Mouse (Mus musculus) MEL (cell line): ENCODE measurements around the gene D630036H23Rik. TPM values are rescaled to one million over a fixed set of nuclear protein-coding genes. Genes with fewer than 3 reads are reported as not detected.

Experiments
- DNase-seq: peaks from one replicate; pipeline ENCODE4 v3.0.0; 2011; ENCODE audit warnings: low read depth, low spot score
- H3K27ac ChIP-seq: 2 replicates; pipeline ENCODE4 v1.5.1; 2012; ENCODE audit warnings: low read depth, mild to moderate bottlenecking, control low read depth, low read length, moderate library complexity; ENCODE audit not compliant: control insufficient read depth
- H3K27me3 ChIP-seq, 2 experiments: fragments of 150-350 bp in 1 of 2; sonication (generic) in 1 of 2; 2 replicates each; pipeline ENCODE4 v1.6.1; 2012; ENCODE audit warnings: low read length in 2 of 2, mild to moderate bottlenecking in 2 of 2, improper control_type of control experiment in 1 of 2, moderate library complexity in 1 of 2; ENCODE audit not compliant: insufficient read depth in 2 of 2, control insufficient read depth in 1 of 2
- H3K36me3 ChIP-seq, 2 experiments: 2 replicates each; pipeline ENCODE4 v1.6.1; 2012 to 2014; ENCODE audit warnings: low read length in 2 of 2, improper control_type of control experiment in 1 of 2, inconsistent platforms in 1 of 2, mild to moderate bottlenecking in 1 of 2; ENCODE audit not compliant: insufficient read depth in 2 of 2, control insufficient read depth in 1 of 2
- H3K4me1 ChIP-seq, 2 experiments: fragments of 150-350 bp in 1 of 2; sonication (generic) in 1 of 2; 2 replicates each; pipeline ENCODE4 v1.6.1; 2012; ENCODE audit warnings: low read length in 2 of 2, improper control_type of control experiment in 1 of 2, mild to moderate bottlenecking in 1 of 2; ENCODE audit not compliant: insufficient read depth in 2 of 2, control insufficient read depth in 1 of 2
- H3K4me3 ChIP-seq, 2 experiments: fragments of 150-350 bp in 1 of 2; sonication (generic) in 1 of 2; 2 replicates each; pipeline ENCODE4 v1.5.1; 2012; ENCODE audit warnings: low read depth in 2 of 2, low read length in 2 of 2, mild to moderate bottlenecking in 2 of 2, moderate library complexity in 2 of 2, control low read depth in 1 of 2, improper control_type of control experiment in 1 of 2; ENCODE audit not compliant: control insufficient read depth in 1 of 2, insufficient read depth in 1 of 2
- H3K79me2 ChIP-seq: 2 replicates; pipeline ENCODE4 v1.6.1; 2012; ENCODE audit warnings: mild to moderate bottlenecking, low read length, moderate library complexity; ENCODE audit not compliant: control insufficient read depth, poor library complexity, insufficient read depth
- H3K9ac ChIP-seq: 2 replicates; pipeline ENCODE4 v1.6.1; 2012; ENCODE audit warnings: low read depth, mild to moderate bottlenecking, control low read depth, low read length, moderate library complexity; ENCODE audit not compliant: control insufficient read depth, poor library complexity, severe bottlenecking
- H3K9me3 ChIP-seq: fragments of 150-350 bp; sonication (generic); replicated peaks from 2 replicates; pipeline ENCODE4 v1.6.1; 2012; ENCODE audit warnings: mild to moderate bottlenecking, low read length, improper control_type of control experiment, moderate library complexity; ENCODE audit not compliant: insufficient read depth
- E2F4 ChIP-seq: IDR thresholded peaks from 2 replicates; pipeline ENCODE4 v1.6.1; 2011; ENCODE audit warnings: low read depth, low read length, improper control_type of control experiment, borderline replicate concordance
- EP300 ChIP-seq, 2 experiments: IDR thresholded peaks; 2 replicates each; pipeline ENCODE4 v1.6.1; 2011; ENCODE audit warnings: improper control_type of control experiment in 2 of 2, low read length in 2 of 2, low read depth in 1 of 2, mild to moderate bottlenecking in 1 of 2
- ETS1 ChIP-seq: IDR thresholded peaks from 2 replicates; pipeline ENCODE4 v1.6.1; 2012; ENCODE audit warnings: low read depth, mild to moderate bottlenecking, inconsistent platforms, low read length, improper control_type of control experiment, moderate library complexity
- HCFC1 ChIP-seq: IDR thresholded peaks from 2 replicates; pipeline ENCODE4 v1.6.1; 2012; ENCODE audit warnings: low read depth, mild to moderate bottlenecking, inconsistent platforms, low read length, improper control_type of control experiment, moderate library complexity
- JUND ChIP-seq: IDR thresholded peaks from 2 replicates; pipeline ENCODE4 v1.6.1; 2011; ENCODE audit warnings: low read depth, mild to moderate bottlenecking, improper control_type of control experiment, low read length
- MAFK ChIP-seq: IDR thresholded peaks from 2 replicates; pipeline ENCODE4 v1.6.1; 2011; ENCODE audit warnings: low read depth, mild to moderate bottlenecking, low read length, improper control_type of control experiment, borderline replicate concordance
- MAX ChIP-seq: IDR thresholded peaks from 2 replicates; pipeline ENCODE4 v1.6.1; 2011; ENCODE audit warnings: low read length, improper control_type of control experiment
- MAZ ChIP-seq: IDR thresholded peaks from 2 replicates; pipeline ENCODE4 v1.6.1; 2012; ENCODE audit warnings: low read depth, mild to moderate bottlenecking, inconsistent platforms, low read length, improper control_type of control experiment
- MXI1 ChIP-seq: IDR thresholded peaks from 2 replicates; pipeline ENCODE4 v1.6.1; 2011; ENCODE audit warnings: mild to moderate bottlenecking, low read depth, low read length, improper control_type of control experiment
- MYB ChIP-seq: IDR thresholded peaks from 2 replicates; pipeline ENCODE4 v1.6.1; 2011; ENCODE audit warnings: mild to moderate bottlenecking, low read depth, low read length, improper control_type of control experiment
- NELFE ChIP-seq: IDR thresholded peaks from 2 replicates; pipeline ENCODE4 v1.6.1; 2011; ENCODE audit warnings: low read depth, low read length, improper control_type of control experiment
- NRF1 ChIP-seq: IDR thresholded peaks from 2 replicates; pipeline ENCODE4 v1.6.1; 2014; ENCODE audit warnings: low read depth, mild to moderate bottlenecking, inconsistent platforms, low read length, improper control_type of control experiment, moderate library complexity; ENCODE audit not compliant: poor library complexity, insufficient read depth, severe bottlenecking
- POLR2A ChIP-seq, 2 experiments: IDR thresholded peaks; 2 replicates each; pipeline ENCODE4 v1.6.1; 2011 to 2012; ENCODE audit warnings: low read length in 2 of 2, mild to moderate bottlenecking in 2 of 2, control low read depth in 1 of 2, improper control_type of control experiment in 1 of 2, low read depth in 1 of 2, moderate library complexity in 1 of 2; ENCODE audit not compliant: control insufficient read depth in 1 of 2, insufficient read depth in 1 of 2, poor library complexity in 1 of 2
- RAD21 ChIP-seq: IDR thresholded peaks from 2 replicates; pipeline ENCODE4 v1.6.1; 2011; ENCODE audit warnings: mild to moderate bottlenecking, low read depth, low read length, improper control_type of control experiment
- RCOR1 ChIP-seq: IDR thresholded peaks from 2 replicates; pipeline ENCODE4 v1.6.1; 2012; ENCODE audit warnings: low read depth, mild to moderate bottlenecking, inconsistent platforms, low read length, improper control_type of control experiment
- SIN3A ChIP-seq: IDR thresholded peaks from 2 replicates; pipeline ENCODE4 v1.6.1; 2012; ENCODE audit warnings: low read length, improper control_type of control experiment, inconsistent platforms
- SMC3 ChIP-seq: IDR thresholded peaks from 2 replicates; pipeline ENCODE4 v1.6.1; 2011; ENCODE audit warnings: low read depth, low read length, improper control_type of control experiment
- UBTF ChIP-seq: IDR thresholded peaks from 2 replicates; pipeline ENCODE4 v1.6.1; 2012; ENCODE audit warnings: low read depth, mild to moderate bottlenecking, inconsistent platforms, low read length, improper control_type of control experiment, moderate library complexity, borderline replicate concordance; ENCODE audit not compliant: insufficient read depth
- USF1 ChIP-seq: IDR thresholded peaks from 2 replicates; pipeline ENCODE4 v1.6.1; 2014; ENCODE audit warnings: low read depth, mild to moderate bottlenecking, inconsistent platforms, low read length, improper control_type of control experiment, moderate library complexity
- ZC3H11A ChIP-seq: IDR thresholded peaks from 2 replicates; pipeline ENCODE4 v1.6.1; 2012; ENCODE audit warnings: low read depth, mild to moderate bottlenecking, inconsistent platforms, low read length, improper control_type of control experiment
- ZMIZ1 ChIP-seq: IDR thresholded peaks from 2 replicates; pipeline ENCODE4 v1.6.1; 2012; ENCODE audit warnings: low read depth, mild to moderate bottlenecking, inconsistent platforms, low read length, improper control_type of control experiment, moderate library complexity
- polyA plus RNA-seq, 2 experiments: library from polyadenylated mRNA; stranded (reverse) in 1 of 2; unstranded in 1 of 2; fragments of >175 nt in 1 of 2; fragments of >200 nt in 1 of 2; gene quantifications; 2 replicates each; pipeline versions ENCODE4 v1.2.1 to v1.2.4; 2012; ENCODE audit warnings: low replicate concordance in 2 of 2, low read depth in 1 of 2; ENCODE audit not compliant: insufficient read length in 2 of 2, insufficient read depth in 1 of 2, missing spikeins in 1 of 2
- total RNA-seq: library from RNA; depleted of rRNA; stranded (reverse); fragments of 300-350 nt; gene quantifications from 2 replicates; pipeline ENCODE4 v1.2.3, GENCODE M21; 2012

Gene D630036H23Rik
- total and polyA plus RNA-seq, 3 experiments: 0.42 to 1.0 TPM; not detected in 1

DNA sequence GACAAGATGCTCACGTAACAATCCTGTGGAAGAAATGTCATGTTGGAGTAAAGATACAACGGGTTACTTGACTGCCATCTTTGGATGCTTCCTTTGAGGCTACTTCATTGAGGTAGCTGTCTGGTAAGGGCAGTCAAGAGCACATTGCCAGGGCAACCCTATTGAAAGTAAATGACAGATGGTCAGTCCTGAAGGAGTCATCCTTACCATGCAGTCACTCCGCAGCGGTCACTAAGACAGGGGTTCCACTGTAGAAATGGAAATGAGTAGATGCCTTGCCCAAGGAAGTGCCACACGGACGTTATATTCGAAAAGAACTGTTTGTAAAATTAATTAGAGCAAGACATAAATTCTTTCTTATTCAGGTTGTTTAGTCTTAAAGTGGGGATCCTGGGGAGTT is 43.3 kb upstream of the D630036H23Rik start:
- H3K79me2 ChIP-seq: no peaks in the 10 kb centered on the region
- H3K9ac ChIP-seq: no peak overlapping the region
- H3K4me1 ChIP-seq: no peaks in the 10 kb centered on the region
- no peaks in the 10 kb centered on the region for H3K27me3 ChIP-seq
- no peak overlapping the region for H3K27ac ChIP-seq
- H3K9me3 ChIP-seq: no peaks in the 10 kb centered on the region
- H3K36me3 ChIP-seq: no peaks in the 10 kb centered on the region
- TF ChIP-seq ZC3H11A (no peak), SIN3A (no peak), USF1 (no peak), ETS1 (no peak), NRF1 (no peak), MAFK (no peak), MYB (no peak)
- no peak for DNase-seq
- no peak overlapping the region for H3K4me3 ChIP-seq

DNA sequence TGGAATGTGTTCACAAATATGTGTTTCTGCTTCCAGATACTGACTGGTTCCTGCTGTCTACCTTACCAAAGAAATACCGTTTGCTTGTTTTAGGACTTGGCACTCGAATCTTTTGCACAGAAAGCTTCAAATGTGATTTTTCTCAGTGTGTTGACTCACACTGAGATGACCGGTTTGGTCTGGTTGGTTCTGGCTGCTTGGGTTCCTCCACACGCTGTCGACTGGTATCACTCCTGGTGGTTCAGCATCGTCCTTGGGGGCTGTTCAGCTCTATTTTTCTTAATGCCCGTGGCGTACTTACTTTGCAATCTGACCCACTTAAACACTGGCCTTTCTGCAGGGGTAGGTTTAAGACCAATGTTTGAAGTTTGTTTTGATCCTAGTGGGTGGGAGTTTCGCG is 41.7 kb upstream of the D630036H23Rik start:
- H3K4me3 ChIP-seq: no peak overlapping the region
- H3K27me3 ChIP-seq: no peaks in the 10 kb centered on the region
- no peaks in the 10 kb centered on the region for H3K79me2 ChIP-seq
- H3K36me3 ChIP-seq: no peaks in the 10 kb centered on the region
- no peak overlapping the region for H3K9ac ChIP-seq
- H3K4me1 ChIP-seq: no peaks in the 10 kb centered on the region
- no peak overlapping the region for H3K27ac ChIP-seq
- no peak for DNase-seq
- TF ChIP-seq E2F4 (no peak), UBTF (no peak), RCOR1 (no peak), ZC3H11A (no peak), MXI1 (no peak), MAX (no peak), POLR2A (IDR thresholded peaks at IDR 0.05; ENCODE audit: control insufficient read depth in 1 of 2, insufficient read depth in 1 of 2, low read depth in 1 of 2, low read length in 2 of 2, poor library complexity in 1 of 2) (no peak), HCFC1 (no peak), JUND (no peak), USF1 (no peak), RAD21 (no peak), SMC3 (no peak)
- TF ChIP-seq, all 39 proteins: peak for 0
- no peaks in the 10 kb centered on the region for H3K9me3 ChIP-seq

DNA sequence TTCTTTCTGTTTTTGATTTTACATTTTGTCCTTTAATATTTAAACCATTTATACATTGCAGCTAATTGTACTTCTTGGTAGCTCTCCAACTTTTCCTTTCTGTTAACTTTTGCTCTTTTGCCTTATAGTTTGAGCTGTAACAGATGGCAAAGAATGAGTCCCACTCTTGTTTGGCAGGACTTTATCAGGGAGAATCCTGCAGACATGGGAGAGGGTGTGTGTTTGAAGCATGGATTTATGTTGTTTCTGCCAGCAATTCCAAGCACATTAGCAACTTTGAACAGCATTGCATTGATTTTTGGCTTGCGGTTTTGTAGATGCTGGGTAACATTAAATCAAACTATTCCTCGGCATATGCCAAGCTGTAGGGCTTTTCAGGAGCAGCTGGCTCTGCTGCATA is 13.1 kb upstream of the D630036H23Rik start:
- TF ChIP-seq NELFE: no peak
- TF ChIP-seq ZMIZ1: no peak
- no peak for TF ChIP-seq MAZ
- TF ChIP-seq JUND: no peak
- no peak for TF ChIP-seq EP300 (IDR thresholded peaks at IDR 0.05; ENCODE audit: low read depth in 1 of 2, low read length in 2 of 2)
- TF ChIP-seq, all 39 proteins: peak for 0
- no peak overlapping the region for H3K4me3 ChIP-seq
- no peaks in the 10 kb centered on the region for H3K79me2 ChIP-seq
- no peak overlapping the region for H3K9ac ChIP-seq
- no peaks in the 10 kb centered on the region for H3K4me1 ChIP-seq
- no peaks in the 10 kb centered on the region for H3K27me3 ChIP-seq
- no peak for DNase-seq
- no peaks in the 10 kb centered on the region for H3K36me3 ChIP-seq
- H3K9me3 ChIP-seq: no peaks in the 10 kb centered on the region
- H3K27ac ChIP-seq: no peak overlapping the region
